Mouse (Mus musculus): ENCODE results near the gene Zfp715. TPM values are rescaled to one million over a fixed set of nuclear protein-coding genes. Genes with fewer than 3 reads are reported as not detected.
"Not testable (repeated sequence)": the region's sequence is repeated elsewhere in the genome, so short reads cannot be mapped to it uniquely, and the experiment has no call there.

Zfp715 gene
- 10 to 100 TPM; 21.0 to 22.8 TPM for total RNA-seq (2021)
- long read RNA-seq, experiment 1, full-length matches to known transcripts = 8 of 25 reads
- long read RNA-seq, experiment 1, partial matches to known transcripts = 0 of 25 reads
- long read RNA-seq, experiment 1, other reads (novel, unspliced or antisense) = 17 of 25 reads
- long read RNA-seq, experiment 2, full-length matches to known transcripts = 7 of 18 reads
- long read RNA-seq, experiment 2, partial matches to known transcripts = 0 of 18 reads
- long read RNA-seq, experiment 2, other reads (novel, unspliced or antisense) = 11 of 18 reads

DNA sequence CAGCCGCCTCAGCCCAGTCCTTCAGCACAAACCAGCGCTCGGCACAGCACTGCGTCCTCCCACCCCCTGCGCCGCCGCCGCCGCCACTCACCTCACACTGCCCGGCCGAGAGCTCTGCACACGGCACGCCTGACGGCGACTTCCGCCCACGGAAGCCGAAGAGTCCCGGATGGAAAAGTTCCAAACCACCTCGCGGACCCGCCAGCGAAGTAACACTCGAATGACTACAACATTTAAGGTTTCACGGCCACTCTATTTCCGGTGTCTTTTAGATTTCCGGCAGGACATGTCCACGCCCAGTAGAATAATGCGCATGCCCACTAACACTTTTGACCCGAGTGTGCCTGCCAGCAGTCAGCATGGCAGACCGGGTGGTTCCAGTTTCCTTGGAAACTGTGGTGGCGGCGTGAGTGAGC is at the start of gene Zfp715:
Gene Zfp715 (minus strand): TSS at position 282 of the 416 bp plus-strand sequence.
- peak; percentile 86 to 92 for DNase-seq (ENCODE audit: low spot score in 2 of 2)

DNA sequence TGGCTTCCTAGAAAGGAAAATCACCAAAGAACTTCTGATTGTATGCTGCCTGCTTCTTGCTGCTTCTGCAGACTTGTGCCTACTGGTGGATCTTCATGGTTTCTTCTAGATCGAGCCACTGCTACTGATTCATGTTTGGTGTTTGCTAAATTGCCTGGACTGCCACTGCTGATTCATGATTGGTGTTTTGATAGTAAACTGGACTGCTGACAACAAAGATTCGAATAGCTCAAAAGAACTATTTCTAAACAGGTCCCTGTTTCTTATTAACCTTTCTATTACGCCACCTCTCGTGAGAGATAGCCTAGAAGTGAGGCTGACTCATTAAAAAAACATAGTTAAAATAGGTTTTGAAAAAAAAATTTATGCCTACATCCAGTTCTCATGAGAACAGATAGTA is 48.9 kb upstream of the Zfp715 start:
- no peak for DNase-seq (ENCODE audit: low spot score in 2 of 2)

DNA sequence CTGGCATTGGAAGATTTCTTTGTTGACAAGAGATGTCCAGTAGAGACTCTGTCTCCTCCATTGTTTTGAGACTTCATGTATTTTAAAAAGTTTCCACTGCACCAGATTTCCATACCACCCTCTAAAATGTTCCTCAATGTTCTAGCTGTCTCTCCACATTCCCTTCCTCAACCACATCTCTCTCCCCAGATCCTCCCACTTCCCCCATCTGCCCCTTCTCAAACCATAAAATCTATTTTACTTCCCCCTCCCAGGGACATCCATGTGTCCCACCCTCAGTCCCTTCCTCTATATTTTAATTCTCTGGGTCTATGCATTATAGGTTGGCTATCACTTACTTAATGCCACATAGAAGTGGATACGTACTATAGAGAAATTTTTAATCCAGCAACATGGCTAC is 48.3 kb upstream of the Zfp715 start:
- DNase-seq (ENCODE audit: low spot score in 2 of 2) = no peak

DNA sequence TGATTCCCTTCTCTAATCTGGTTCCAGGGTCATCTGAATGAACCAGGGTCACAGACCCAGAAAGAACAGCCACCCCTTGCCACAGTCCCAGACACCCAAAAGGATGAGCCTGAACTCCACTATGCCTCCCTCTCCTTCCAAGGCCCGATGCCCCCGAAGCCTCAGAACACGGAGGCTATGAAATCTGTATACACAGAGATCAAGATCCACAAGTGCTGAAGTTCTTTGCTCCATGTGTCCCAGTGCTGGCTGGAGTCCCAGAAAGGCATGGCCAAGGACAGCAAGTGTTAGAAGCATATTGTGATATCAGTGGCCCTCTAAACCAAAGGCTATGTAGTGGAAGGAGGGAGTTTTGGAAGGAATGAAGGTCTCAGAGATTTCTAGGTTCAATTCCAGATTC is 45.5 kb upstream of the Zfp715 start:
- DNase-seq (ENCODE audit: low spot score in 2 of 2) = no peak

DNA sequence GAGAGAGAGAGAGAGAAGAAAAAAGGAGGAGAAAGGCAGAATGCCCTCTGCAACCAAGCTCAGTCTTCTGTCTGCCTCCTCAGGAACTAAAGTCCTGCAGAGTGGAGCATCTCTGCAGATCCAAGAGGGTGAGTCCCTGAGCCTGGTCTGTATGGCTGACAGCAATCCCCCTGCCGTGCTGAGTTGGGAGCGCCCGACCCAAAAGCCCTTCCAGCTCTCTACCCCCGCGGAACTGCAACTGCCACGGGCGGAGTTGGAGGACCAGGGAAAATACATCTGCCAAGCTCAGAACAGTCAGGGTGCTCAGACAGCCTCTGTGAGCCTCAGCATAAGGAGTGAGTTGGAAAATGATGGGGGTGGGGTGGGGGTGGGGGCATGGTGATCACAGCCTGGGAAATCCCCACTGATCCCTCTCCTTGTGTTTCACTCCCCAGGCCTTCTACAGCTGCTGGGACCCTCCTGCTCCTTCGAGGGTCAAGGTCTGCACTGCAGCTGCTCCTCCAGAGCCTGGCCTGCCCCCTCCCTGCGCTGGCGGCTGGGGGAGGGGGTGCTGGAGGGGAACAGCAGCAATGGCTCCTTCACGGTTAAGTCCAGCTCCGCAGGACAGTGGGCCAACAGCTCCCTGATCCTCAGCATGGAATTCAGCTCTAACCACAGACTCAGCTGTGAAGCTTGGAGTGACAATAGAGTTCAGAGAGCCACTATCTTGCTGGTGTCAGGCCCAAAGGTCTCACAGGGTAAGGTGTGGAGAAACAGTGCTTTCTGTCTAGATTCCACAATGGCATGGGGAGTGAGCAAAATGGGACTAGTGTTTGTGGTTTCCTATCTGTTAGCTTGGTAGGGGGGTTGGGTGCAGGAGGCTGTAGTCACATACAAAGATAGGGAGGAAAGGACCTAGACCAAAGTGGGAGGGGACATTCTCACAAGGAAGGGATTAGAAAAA is 42.1 kb upstream of the Zfp715 start:
- DNase-seq (ENCODE audit: low spot score in 2 of 2) = peak in 1 of 2 experiments; percentile 9

DNA sequence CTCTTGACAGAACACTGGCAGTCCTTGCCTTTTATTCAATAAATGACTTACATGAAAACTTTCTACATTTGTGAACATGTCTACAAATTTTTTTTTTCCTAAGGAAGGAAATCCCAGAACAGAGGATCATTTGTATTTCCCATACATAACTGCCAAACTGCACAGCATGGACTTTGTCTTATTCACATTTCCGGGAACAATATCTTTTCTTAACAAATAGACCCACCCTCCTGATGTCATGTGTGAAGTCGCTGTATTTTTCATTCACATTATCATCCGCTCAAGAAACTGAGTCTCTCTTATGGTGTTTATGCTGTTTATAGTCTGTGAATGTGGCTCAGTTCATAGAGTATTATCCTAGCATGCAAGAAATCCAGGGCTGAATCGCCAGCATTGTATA is 40.7 kb upstream of the Zfp715 start:
- no peak for DNase-seq (ENCODE audit: low spot score in 2 of 2)

DNA sequence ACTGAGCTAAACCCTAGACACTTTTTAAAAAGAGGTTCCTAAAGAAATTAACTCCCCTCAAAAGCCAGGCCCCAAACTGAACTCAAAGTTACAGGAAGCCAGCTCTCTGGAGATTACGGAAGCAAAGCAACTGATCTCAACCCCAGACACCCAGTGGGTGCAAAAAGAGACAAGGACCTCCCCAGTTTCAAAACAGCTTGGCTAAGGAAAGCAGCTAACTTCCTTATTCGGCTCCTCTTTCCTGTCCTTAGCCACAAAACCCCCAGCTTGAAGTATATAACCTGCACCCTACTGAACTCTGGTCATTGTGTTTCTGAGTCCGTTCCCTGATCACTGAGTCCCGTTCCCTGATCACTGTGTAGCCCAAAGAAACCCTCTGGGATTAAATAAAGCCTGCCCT is 40.0 kb upstream of the Zfp715 start:
- DNase-seq (ENCODE audit: low spot score in 2 of 2) = no peak

DNA sequence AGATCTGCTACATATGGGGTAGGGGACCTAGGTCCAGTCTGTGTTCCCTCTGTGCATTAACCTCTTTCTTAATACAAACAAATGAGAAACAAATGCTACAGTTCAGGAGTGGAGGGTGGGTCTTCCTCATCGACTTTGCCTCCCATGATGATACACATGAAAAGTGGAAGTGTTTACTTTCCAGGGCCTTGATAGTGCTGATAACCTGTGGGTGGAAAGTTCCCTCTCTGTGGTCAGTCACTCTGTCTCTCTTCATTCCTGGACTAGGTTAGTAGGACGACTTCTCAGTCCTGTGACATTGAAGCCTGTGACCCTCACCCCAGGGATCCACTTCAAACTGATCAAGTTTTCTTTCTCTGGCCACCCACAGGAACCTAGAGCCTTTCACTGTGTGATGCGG is 38.1 kb upstream of the Zfp715 start, which contains the start of gene Siglecf:
Gene Siglecf (plus strand): TSS at position 188 of the 400 bp plus-strand sequence.
- DNase-seq (ENCODE audit: low spot score in 2 of 2) = no peak

DNA sequence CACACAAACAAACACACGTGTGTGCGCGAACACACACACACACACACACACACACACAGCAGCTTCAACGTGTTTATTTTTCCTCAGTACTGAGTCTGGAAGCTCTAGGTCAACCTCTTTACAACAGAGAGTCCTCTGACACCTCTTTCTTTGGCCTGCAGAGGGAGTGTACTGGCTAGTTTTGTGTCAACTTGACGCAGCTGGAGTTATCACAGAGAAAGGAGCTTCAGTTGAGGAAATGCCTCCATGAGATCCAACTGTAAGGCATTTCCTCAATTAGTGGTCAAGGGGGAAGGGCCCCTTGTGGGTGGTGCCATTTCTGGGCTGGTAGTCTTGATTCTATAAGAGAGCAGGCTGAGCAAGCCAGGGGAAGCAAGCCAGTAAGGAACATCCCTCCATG is 36.5 kb upstream of the Zfp715 start:
- not testable (repeated sequence) for DNase-seq (ENCODE audit: low spot score in 2 of 2)

DNA sequence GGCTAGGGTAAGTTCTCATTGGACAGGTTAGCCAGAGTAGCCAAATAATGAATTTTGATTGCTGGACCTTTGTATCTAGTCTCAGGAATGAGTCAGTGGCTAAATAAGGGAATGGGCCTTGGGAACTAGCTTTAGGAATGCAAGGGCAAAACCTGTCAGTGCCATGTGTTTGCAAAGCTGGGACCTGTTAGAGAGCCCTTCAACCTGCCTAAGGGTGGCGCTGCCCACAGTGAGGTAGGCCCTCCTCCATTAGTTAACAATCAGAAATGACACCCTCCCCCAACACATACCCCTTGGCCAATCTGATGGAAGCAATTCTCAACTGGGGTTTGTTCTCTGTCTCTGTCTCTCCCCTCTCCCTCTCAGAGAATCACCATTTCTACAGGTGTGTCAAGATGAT is 33.5 kb upstream of the Zfp715 start:
- no peak for DNase-seq (ENCODE audit: low spot score in 2 of 2)

DNA sequence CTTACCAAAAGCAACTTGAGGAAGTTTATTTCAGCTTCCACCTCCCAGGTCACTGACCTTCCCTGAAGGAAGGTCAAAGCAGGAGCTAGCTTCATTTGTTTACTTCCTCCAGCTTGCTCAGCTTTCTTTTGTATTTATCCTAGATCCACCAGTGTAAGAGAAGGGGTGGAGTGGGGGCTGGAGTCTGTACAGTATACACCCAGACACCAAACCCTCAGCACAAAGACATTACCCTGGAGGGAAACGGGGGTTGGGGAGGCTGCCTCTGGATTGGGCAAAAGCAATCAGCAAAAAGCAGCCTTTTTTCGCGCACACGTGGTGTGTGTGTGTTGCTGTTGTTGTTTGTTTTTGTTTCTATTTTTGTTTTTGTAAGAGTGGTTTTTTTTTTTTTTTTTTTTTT is 33.1 kb upstream of the Zfp715 start:
- DNase-seq (ENCODE audit: low spot score in 2 of 2) = no peak

DNA sequence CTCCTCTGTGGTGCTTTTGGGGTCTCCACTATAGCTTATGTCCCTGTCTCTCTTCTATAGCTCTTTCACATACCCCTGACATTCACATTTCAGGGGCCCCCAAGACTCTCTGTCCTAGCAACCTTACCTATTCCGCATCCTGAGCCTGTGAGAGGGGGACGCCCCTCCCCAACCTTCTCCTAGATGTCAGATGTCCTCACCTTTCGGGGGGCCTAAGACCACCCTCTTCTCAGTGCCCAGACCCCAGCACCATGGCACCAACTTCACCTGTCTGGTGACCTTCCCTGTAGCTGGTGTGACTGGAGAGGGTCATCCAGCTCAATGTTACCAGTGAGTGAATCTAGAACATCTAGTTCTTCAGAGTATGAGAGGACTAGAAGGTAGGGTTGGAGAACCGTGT is 31.4 kb upstream of the Zfp715 start:
- no peak for DNase-seq (ENCODE audit: low spot score in 2 of 2)

DNA sequence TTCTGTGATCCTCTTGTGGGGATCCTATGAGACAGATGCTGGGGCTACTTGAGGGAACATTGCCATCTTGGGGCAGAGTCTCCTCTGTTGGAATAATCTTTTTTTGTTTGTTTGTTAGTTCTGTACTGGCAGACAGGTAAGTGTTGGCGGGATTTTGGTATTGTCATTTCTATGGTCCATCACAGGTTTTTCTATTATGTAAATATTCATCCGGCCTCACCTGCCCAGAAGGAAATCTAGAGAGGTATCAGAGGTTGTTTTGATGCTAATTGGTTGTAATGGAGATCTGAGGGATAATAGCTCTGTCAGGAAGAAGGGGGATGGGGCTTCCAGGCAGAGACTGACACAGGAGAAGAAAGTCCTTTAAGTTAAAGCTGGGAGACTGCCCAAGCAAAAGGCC is 30.9 kb upstream of the Zfp715 start:
- DNase-seq (ENCODE audit: low spot score in 2 of 2) = no peak

DNA sequence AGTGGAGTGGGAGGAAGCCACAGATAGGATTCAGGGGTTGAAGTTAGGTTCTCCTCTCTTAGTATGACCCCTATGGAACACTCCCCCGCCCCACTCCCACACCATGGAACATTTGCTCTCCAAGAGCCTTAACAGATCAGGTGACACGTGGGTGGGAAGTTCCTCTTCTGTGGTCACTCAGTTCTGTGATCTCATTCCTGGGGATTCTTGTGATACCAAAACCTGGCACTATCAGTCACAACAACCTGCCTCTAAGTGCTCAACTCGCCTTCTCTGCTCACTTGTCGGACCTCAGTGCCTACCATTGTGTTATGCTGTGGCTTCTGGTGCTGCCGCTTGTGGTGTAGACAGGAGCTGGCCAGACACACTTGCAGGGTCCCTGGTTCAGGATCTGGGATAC is 30.1 kb upstream of the Zfp715 start:
- no peak for DNase-seq (ENCODE audit: low spot score in 2 of 2)

DNA sequence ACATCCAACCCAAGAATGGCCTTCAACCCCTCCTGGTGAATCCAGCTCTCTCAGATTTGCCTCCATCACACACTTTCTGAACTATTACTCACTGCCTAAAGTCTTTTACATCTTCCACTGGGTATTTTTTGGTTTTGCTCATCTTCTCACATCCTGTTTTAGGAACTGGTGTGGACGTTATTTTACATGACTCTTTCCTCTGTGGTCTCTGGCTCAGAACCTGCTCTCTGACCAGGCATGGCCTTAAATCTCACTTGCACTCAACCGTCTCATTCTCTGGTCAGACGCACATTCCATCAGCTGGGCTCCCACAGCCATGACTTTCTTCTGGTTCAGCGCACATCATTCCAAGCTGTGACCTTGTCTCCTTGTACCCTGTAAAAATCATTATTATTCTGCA is 27.7 kb upstream of the Zfp715 start:
- DNase-seq (ENCODE audit: low spot score in 2 of 2) = no peak

DNA sequence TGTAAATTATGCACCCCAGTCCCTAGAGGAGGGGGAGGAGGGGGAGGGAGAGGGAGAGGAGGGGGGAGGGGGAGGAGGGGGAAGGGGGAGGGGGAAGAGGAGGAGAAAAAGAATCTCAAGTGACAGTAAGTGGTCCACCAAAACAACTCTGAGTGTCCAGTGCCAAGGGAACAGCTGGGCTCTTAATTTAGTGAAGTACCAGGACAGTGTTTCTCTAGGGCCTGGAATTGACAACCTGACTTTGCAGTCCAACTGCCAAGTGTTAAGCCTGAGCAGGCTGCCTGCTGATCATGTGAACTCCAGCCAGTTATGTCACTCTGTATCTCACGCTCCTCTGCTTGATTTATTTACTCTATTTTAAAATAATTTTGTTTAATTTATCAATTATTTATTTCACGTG is 20.8 kb upstream of the Zfp715 start:
- no peak for DNase-seq (ENCODE audit: low spot score in 2 of 2)

DNA sequence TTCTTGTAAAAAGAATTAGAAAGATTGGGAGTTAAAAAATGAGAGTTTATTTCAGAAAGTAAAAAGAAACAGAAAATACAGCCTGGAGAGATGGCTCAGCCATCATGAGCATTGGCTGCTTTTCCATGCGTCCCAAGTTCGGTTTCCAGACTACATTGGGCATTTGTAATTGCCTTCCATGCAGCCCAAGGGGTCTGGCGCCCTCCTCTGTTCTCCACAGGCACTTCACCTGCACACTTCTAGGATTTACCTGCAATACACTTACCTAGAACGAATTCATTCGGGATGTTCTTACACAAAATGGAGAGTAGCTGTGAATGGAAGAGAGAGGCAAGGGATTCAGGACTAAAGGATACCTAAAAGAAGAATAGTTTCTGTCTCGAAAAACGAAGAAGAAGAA is 20.1 kb upstream of the Zfp715 start:
- peak in 1 of 2 experiments; percentile 9 for DNase-seq (ENCODE audit: low spot score in 2 of 2)

DNA sequence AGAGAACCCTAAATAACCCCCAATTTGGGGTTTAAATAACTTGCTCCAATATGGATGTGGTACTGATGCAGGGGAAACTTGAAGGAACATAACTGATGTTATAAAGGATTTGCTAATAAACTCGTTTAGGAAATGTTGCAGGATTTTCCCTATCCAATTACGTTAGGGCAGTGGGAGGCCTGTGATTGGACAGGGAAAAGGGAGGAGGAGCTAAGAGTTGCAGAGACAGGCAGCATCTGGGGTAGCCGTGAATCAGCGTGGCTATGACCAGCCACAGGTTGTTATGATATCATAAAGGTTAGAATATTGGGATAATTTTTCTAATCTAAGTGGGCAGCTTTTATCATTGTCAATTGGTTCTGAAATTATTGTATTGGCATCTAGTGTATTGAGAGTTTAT is 15.0 kb upstream of the Zfp715 start:
- DNase-seq (ENCODE audit: low spot score in 2 of 2) = no peak

DNA sequence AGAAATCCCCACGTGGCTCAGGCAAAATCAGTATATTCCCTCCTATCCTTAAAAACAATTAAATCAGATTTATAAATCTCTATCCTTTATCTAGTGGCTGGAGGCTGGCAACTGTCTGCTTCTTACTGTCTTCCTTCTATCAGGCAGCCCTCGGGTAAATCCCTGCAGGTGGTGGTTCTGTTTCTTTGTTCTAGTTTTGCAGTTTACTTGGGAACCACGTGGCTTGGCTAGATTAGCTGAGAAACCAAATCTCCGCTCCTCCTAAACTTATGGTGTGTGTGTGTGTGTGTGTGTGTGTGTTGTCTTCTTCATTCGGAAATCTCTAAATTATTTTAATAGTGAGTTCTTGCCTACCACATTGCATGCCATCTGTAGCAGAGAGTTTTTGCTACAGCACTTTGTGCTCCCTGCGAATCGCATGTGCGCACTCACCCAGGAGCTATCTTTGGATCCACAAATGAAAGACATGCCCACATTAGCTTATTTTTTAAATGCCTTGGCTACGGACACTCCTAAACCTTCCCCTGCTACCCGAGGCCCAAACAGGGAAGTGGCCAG is 13.2 kb upstream of the Zfp715 start:
- no peak for DNase-seq (ENCODE audit: low spot score in 2 of 2)

DNA sequence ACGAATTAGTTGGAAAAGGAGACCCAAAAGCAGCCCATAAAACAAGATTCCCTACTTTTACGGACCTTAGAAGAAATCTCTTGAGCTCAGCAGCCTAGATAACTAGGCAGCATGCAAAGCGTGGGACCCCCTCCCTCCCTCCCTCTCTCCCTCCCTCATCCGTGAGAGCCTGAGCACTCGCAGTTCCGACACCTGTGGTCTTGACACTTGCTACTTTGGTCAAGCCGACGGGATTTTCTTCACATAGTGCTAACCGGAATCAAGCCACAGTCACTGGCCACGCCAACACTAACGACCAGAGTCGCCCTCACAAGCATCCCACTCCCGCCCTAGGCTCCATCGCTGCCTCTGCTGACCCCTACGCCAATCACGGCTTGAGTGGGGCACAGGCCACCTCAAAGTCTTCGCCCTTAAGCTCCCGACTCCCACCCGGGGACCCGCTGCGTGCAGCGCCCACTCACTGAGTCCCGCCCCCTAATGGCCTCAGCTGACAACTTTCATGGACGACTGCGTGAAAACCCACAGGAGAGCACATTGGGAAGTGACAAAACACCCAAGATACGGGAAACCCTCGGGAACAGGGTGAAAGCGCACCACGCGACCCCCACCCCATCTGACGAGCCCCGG is 595 bp downstream of the Zfp715 start:
- no peak for DNase-seq (ENCODE audit: low spot score in 2 of 2)

DNA sequence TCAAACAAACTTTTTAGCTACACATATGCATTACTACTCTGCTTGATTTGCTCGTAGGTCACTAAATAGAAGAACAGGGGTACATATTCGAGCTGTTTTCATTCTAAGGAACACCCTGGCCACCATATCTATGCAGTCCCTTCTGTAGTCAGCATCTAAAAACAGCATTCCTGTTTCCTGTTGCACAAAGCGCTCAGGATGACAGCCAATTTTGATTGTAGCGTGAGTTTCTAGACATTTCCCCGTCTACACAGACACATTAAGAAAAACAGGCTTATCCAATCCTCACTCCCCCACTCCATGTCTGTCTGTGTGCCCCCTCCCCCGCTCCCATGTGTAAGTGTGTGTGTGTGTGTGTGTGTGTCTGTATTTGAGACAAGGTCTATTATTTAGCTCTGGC is 1.5 kb downstream of the Zfp715 start:
- DNase-seq (ENCODE audit: low spot score in 2 of 2) = no peak

DNA sequence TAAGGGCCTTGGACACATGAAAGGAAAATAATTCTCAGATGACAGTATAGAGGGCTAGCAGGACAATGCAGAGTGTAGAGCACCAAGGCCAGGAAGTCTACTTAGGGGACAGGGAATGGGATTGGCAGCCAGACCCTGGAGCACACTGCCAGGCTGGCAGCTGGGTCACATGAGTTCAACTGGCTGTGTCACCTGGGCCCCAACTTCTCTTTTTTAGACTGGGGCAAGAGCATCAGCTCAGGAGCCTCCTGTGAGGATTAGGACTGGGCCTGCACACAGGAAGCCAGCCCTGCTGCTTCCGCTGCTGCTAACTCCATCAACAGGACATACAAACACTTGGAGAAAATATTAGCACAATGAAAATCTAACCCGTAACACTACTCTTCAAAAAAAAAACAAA is 4.0 kb downstream of the Zfp715 start:
- no peak for DNase-seq (ENCODE audit: low spot score in 2 of 2)

All from left cerebral cortex, adult 18-20 months (tissue).